Mouse (Mus musculus) cerebellum, postnatal 36 days (tissue): ENCODE measurements at regions not wholly inside any gene's neighbourhood (a gene's known extent, or its start where the extent isn't known, plus 50 kb on each side); places are given as distances from the start of the nearest gene placed in this dataset.

ENCODE experiments used
- DNase-seq, 2 experiments: peaks; one replicate each; pipeline ENCODE4 v3.0.0; 2021 to 2022; ENCODE audit warnings: mixed read lengths in 2 of 2

- DNase-seq = no peak
Observed at GRCm38 (mm10) chr19:26051478-26052215, 379.4 kb downstream of the Dmrt2 start.

GRCm38 (mm10) chr19:26059668-26060067 lies 387.5 kb downstream of the Dmrt2 start:
- no peak for DNase-seq

GRCm38 (mm10) chr19:26068553-26068952 lies 396.3 kb downstream of the Dmrt2 start:
- no peak for DNase-seq

GRCm38 (mm10) chr19:26069908-26070307 lies 397.7 kb downstream of the Dmrt2 start:
- no peak for DNase-seq

- DNase-seq = no peak
Observed at GRCm38 (mm10) chr19:26088318-26088717, 416.1 kb downstream of the Dmrt2 start.

- no peak for DNase-seq
Observed at GRCm38 (mm10) chr19:26091386-26091785, 419.2 kb downstream of the Dmrt2 start.

- no peak for DNase-seq
Observed at GRCm38 (mm10) chr19:26093844-26094243, 421.6 kb downstream of the Dmrt2 start.

GRCm38 (mm10) chr19:26114326-26114725 lies 442.1 kb downstream of the Dmrt2 start:
- no peak for DNase-seq

GRCm38 (mm10) chr19:26128423-26128822 lies 456.2 kb downstream of the Dmrt2 start:
- no peak for DNase-seq

GRCm38 (mm10) chr19:26134385-26134784 lies 462.2 kb downstream of the Dmrt2 start:
- DNase-seq = no peak

GRCm38 (mm10) chr19:26135398-26136104 lies 463.3 kb downstream of the Dmrt2 start:
- no peak for DNase-seq

- no peak for DNase-seq
Observed at GRCm38 (mm10) chr19:26140647-26141046, 464.2 kb upstream of the Smarca2 start.

- DNase-seq = no peak
Observed at GRCm38 (mm10) chr19:26143539-26143938, 461.3 kb upstream of the Smarca2 start.

GRCm38 (mm10) chr19:26151216-26151615 lies 453.6 kb upstream of the Smarca2 start:
- DNase-seq = no peak

- DNase-seq = no peak
Observed at GRCm38 (mm10) chr19:26164993-26165392, 439.9 kb upstream of the Smarca2 start.

- DNase-seq = no peak
Observed at GRCm38 (mm10) chr19:26181774-26182173, 423.1 kb upstream of the Smarca2 start.

- no peak for DNase-seq
Observed at GRCm38 (mm10) chr19:26185012-26185411, 419.8 kb upstream of the Smarca2 start.

- DNase-seq = no peak
Observed at GRCm38 (mm10) chr19:26190803-26191202, 414.0 kb upstream of the Smarca2 start.

GRCm38 (mm10) chr19:26193664-26194063 lies 411.2 kb upstream of the Smarca2 start:
- no peak for DNase-seq

GRCm38 (mm10) chr19:26208760-26209159 lies 396.1 kb upstream of the Smarca2 start:
- DNase-seq = no peak

- no peak for DNase-seq
Observed at GRCm38 (mm10) chr19:26234539-26234938, 370.3 kb upstream of the Smarca2 start.

GRCm38 (mm10) chr19:26244067-26244466 lies 360.8 kb upstream of the Smarca2 start:
- no peak for DNase-seq

- DNase-seq = no peak
Observed at GRCm38 (mm10) chr19:26249751-26250150, 355.1 kb upstream of the Smarca2 start.

- no peak for DNase-seq
Observed at GRCm38 (mm10) chr19:26258677-26259076, 346.2 kb upstream of the Smarca2 start.
